Mouse (Mus musculus) megakaryocyte, embryonic 14.5 days (primary cell): ENCODE measurements around the gene Emc7.

Experiments used
- FLI1 ChIP-seq: IDR thresholded peaks from 2 replicates; pipeline ENCODE4 v1.6.1; 2012; ENCODE audit warnings: low read length, inconsistent platforms, mixed read lengths
- GATA1 ChIP-seq: IDR thresholded peaks from 3 replicates; pipeline ENCODE4 v1.6.1; 2012; ENCODE audit warnings: mixed read lengths, low read length, inconsistent platforms, borderline replicate concordance

DNA sequence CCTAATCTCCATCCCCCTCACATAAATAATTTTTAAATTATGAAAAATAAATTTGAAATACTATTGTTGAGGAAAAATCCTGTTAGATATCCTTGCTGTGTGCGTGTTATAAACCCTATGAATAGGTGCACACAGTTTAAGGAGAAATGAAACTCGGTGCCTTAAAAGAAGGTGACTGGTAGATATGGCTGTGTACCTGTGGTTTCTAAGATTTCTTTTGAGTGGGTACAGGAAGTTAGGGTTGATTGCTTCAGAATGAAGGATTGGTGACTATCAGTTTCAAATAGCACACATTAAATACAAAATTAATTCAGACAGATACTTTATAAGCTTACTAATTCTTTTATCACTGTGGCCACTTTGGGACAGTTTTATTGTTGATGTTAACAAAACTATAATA, 17.2 kb upstream of the Emc7 start:
- TF ChIP-seq GATA1 = no peak
- TF ChIP-seq FLI1 = no peak
